Mouse (Mus musculus) neural tube, embryonic 10.5 days (tissue): Measurements from ENCODE around the gene Gm5767.

Experiments used
- DNase-seq: peaks from one replicate; pipeline ENCODE4 v3.0.0-alpha.2; 2017; ENCODE audit warnings: low spot score; ENCODE audit errors: extremely low spot score

Gm5767 gene

DNA sequence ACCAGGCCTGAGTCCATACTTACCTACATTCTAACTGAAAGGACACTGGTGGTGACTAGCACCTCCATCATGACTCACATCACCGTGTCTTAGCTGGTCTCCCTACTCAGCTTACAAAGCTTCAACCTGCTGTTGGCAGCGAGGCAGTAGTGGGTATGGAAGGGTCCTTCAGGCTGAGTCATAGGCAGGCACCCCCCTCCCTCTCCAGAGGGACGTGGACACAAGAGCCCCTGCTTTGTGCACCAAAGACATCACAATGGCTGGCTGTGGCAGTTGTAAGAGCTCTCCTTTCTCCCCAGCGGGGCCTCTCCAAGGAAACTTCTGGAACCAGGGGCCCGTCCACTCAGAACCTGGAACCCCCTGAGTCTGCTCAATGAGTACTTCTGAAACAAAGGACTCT lies at the start of gene Gm5767:
Gene Gm5767 (plus strand): TSS at position 301 of the 400 bp plus-strand sequence.
- no peak for DNase-seq

DNA sequence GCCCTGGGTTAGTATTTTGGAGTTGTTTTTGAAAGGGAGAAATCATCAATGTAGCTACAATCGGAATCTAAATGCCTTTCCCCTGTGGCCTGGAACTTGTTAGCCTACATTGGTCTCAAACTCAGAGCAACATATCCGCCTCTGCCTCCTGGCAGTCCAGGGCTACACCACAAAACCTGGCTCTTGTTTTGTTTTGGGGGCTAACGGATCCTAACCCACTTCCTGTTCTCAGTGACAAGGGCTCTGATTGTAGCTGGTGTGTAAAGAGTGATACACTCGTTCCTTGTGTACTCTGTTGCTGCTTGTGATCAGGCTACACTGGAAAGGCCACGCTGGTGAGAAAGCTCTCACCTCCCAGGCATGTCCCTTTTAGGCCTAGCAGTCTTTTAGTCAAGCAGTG lies 49.1 kb upstream of the Gm5767 start:
- no peak for DNase-seq

DNA sequence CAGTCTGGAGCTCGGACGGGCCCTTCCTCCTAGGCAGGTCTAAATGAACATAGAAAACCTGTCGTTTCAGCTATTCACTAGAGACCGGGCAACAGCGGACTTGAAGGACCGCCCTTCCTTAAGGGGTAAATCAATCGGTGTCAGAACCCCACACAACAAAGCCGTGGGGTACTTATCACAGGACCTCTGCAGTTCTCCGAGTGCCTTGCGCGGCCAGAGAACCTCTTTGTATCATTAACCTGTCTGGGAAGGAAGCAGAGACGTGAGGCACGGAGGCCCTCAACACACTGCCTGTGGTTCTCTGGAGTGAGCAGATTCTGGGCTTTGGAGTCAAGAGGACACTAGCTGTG lies 43.7 kb upstream of the Gm5767 start:
- DNase-seq: no peak

DNA sequence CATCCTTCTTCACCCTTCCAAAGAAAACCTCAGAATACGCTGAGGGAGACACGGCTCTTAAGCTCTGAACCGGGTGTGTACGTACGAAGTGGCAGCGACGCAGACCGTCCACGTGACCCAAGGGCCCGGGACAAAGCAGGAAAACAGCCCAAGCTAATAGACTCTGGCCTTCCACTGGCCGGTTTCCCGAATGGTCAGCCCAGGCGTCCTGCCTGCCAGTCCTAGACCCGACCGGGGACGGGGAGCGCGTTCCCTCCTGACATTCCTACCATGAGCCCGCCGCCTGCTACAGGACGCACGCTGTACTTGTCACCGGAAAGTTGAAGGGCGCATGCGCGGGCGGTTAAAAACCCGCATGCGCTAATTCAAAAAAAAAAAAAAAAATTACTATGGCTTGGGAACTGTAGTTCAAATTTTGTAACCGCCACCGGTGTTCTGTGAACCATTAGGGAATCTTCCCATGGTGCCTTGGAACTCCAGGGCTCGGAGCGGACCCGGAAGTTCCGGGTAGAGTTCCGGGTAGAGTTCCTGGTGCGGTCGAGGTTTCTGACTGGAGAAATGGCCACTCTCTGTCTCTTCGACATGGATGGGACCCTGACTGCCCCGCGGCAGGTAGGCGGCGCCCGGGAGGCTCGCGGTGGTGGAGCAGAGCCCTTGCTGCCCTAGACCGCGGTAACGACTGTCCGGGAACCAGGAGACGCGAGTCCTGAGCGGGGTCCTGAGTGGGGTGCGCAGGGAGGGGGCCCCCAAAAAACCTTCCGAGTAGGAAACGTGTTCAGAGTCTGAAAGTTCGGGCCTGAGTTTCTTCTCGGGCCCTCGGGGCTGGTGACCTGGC lies 43.1 kb upstream of the Gm5767 start, which contains the start of the genes Pmm2 and Tmem186:
Gene Pmm2 (plus strand): TSS at position 458 of the 835 bp plus-strand sequence.
Gene Tmem186 (minus strand): TSS at position 496 of the 835 bp plus-strand sequence.
- peak; percentile 84 for DNase-seq

DNA sequence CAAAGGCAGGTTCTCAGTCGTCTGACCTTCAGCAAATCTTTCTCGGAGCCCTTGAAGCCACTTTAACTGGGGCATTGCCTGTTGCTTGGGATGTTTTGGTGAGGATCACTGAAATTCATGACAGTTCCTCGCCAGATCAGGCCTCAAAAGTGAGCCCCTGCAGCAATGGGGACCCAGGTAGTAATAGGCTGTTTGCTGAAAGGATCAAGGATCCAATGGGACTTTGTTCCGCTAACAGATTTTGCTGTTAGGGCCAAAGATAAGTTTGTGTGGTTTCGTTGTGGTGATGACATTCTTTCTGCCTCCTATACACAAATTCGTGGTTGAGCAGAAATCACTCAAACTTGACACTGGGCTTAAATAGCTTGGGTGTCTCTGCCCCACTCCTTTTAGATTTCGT lies 42.4 kb upstream of the Gm5767 start:
- DNase-seq: no peak

DNA sequence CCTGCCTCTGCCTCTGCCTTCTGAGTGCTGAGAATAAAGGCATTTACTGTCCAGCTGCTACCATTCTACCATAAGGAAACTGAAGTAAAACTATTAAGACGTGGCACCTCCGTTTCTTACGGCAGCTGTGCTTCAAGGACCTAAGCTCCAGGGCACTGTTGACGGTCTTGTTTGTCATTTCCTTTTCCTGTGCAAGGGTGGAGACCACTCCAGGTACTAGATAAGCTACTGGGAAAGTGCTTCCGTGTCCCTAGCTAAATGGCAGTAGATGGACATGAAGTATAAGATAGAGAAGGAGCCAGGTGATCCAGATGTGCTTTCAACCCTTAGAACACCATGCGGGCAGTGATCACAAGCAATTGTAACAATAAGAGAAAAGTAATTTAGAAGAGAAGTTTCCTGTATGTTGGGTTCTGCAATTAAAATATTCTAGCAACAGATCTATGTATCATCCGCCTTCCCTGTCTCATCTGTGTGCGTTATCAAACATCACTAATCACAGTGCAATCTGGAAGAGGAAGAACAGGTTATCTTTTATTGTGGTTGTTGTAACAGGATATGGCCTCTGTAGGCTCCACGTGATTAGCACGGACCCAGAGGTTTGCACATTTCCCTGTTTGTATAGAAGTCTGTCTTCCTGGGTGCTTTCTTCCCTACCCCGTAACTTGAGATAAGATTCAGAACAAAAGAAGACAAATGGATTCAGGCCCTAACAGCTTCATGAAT lies 40.9 kb upstream of the Gm5767 start:
- DNase-seq: no peak

DNA sequence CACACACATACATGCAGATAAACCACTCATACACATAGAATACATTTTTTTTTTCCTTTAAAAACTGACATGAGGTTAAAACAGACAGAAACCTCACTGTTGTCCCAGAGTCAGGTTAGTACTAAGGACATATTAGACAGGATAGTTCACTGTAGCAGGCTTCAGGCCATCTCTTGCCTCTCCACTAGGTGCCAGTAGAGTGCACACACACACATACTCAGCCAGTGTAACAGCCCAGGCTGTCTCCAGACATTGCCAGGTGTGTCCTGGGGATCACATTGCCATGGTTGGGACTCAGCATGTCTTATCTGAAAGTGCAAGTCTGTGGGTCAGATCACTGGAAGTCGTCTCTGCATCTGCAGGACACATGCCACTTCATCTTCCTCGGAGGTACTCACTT lies 36.7 kb upstream of the Gm5767 start:
- no peak for DNase-seq

DNA sequence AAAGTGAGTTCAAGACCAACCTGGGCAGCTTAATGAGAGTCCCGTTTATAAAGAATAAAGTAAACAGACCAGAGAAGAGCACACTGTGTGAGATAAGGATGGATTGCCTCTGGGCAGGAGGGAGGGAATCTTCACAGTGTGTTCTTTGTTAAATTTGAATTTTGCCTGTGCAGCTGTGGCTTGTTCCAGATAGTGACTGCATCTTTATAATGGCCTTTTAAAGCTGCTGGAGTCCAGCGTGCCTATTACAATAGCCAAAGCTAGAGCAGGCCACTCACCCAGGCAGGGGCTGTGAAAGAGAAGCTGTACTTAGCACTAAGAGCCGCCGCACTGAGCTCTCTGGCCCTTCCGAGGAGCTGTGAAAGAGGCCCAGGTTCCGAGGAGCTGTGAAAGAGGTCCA lies 35.0 kb upstream of the Gm5767 start:
- DNase-seq: no peak

DNA sequence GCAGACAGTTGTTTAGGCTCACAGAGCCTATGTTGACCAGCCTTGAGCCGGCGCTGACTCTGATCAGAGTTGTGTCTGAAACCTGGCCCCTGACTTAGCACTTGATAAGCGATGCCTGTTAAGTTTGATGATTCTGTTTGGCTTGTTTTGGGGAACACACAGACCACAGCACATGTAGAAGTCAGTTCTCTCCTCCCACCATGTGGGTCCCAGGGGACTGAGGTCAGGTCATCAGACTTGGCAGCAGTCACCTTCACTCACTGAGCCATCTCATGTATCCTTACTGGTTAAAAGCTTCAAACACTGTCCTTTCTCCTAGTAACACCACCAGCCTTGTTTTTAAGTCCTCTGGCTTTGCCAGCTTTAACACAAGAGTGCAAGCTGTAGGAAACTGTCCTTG lies 30.6 kb upstream of the Gm5767 start:
- DNase-seq: no peak

DNA sequence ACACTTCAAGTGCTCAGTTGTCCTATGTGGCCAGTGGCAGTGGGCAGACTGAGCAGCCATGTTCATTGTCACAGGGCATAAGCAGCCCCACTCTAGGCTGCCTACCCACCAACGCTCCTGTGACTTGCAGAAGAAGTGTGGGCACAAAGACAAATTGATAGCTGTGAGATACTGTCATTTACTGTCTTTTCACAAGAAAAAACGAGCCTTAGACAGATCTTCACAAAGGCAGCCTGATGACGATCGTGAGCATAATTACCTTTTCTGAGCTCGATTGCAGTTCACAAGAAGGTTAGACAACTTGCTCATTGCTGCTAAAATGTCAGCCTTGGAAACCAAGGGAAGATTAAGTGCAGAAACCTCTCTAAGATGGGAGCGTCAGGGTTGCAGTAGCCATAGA lies 25.5 kb upstream of the Gm5767 start:
- no peak for DNase-seq

DNA sequence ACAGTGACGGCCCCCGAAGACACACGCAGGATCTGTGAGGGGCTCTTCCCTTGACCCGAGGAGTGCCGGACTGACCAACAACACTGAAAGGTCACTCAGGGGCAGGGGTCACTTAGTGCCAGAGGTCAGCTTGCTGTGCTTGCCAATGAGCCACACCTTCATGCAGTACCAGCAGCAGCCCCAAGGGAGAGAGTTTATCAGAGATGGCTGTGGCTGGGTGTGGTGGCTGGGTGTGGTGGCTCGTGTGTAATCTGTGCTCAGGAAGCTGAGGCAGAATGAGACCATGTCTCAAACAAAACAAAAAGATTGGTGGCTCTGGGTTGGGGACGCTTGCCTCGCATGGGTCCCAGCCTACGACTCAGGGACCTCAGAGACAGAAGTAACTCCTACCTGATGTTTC lies 25.0 kb upstream of the Gm5767 start:
- DNase-seq: no peak

DNA sequence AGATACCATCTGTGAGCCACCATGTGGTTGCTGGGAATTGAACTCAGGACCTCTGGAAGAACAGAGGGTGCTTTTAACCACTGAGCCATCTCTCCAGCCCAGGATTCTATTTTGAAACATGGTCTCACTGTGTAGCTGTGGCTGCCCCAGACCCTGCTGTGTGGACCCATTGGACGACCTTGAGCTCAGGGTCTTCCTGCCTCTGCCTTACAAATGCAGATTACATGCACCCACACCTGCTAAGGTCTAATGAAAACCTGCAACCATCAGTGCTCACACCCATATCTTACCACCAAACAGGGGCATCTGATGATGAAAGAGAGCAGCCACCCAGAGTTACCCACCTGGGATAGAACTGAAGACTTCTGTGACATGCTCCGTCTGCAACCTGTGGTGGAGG lies 24.3 kb upstream of the Gm5767 start:
- no peak for DNase-seq

DNA sequence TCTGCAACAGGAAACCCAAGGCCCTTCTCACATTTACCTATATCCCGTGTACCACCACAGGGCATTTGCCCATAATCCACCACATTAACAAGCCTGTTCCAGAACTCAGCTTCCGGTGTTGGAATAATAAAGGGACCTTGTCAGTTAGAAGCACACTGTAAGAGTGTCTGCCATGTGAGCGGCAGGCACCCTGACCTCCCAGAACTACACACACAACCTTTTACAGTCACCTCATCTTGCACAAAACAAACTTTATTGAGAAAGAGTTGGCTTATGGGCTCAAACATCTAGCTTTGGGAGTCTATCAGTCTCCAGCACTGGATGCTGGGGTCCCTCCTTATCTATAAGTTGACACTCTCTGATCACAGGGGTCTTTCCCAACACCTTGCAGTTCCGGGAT lies 22.2 kb upstream of the Gm5767 start:
- no peak for DNase-seq

DNA sequence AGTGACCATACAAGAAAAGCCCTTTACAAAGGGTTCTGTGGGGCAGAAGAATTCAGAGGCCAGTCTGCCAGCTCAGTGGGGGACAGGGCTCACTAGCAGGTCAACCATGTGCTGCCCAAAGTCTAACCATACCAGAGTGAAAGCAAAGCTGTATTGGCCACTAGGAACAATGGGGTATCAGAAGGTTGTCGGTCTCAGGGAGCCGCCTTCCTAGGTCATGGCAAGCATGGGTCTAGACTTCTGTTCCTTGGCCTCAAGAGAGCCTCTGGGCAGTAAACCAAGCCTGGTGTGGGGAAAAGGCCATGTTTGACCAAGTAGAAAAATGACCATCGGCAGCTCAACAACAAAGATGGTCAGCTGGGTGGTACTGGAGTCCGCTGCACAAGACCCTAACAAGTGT lies 21.8 kb upstream of the Gm5767 start:
- no peak for DNase-seq

DNA sequence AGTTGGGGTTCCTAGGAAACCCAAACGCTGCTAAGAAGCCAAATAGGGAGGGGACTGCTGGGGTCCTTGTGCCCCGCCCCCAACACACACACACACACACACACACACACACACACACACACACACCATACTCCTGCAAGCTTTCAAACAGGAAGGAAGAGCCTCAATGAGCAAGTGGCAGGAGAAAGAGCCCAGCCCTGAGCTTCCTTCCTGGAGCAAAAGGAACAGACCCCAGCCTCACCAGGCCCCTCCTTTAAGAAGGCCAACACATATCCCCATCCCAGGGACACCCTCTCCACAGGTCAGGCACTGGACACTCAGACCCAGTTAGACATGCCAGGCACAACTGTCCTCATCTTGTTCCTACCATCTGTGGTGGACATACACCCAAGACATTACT lies 17.5 kb upstream of the Gm5767 start:
- no peak for DNase-seq

DNA sequence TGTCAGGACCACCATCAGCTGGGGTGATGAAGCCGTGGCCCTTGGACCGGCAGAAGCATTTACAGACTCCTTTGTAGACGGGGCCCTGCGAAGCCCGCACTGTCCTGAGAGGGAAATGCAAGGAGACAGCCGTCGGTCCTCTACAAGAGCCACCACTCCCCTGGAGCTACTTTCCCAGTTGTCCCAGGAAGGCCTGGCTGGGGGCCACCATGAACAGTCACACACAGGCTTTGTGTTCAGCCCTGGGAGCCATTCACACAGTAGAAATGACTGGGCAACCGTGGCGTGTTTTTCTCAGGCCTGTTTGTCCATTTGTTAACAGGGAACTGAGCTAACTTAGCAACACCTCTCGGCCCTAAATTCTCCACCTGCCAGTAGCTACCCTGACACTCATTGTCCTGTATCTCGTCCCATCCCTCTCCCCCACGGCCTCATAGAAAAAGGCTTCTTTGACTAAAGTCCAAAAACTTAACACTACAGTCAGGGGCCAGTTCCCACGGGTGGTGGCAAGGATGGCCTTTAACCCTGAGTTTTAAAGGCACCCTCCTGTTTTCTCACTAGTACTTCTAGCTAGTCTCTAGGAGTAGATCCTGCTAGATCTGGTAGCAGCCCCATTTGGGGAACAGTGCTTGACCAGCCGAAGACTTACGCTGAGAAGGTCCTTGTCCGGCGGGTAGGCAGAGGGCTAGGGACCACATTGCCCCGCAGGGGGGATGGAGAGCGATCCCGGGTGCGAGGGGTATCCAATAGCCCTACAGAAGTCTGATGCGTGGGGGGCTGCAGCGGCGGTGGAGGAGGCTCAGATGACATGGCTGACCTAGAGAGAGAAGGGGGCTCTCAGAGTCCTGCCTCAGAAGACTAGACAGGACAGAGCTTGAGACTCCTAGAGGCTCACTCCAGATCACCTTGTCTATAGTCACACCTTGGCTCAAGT lies 16.7 kb upstream of the Gm5767 start:
- DNase-seq: no peak

DNA sequence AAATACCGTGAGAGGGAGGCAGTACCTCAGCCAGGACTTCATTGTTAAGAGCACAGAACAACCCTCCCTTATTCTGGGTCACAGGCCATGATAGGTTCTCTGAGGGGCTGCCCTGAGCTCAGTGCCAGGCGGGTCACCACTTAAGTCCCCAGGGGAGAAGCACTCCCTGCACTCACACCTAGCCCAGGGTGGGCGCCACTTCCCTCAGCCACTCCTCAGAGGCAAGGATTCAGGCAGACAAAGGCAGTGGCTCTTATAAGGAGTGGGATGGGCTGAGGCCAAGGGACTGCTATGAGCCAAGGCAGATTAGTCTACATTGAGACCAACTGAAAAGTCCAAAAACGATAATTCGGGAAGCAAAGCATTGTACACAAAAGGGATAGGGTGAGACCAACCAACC lies 15.2 kb upstream of the Gm5767 start:
- no peak for DNase-seq

DNA sequence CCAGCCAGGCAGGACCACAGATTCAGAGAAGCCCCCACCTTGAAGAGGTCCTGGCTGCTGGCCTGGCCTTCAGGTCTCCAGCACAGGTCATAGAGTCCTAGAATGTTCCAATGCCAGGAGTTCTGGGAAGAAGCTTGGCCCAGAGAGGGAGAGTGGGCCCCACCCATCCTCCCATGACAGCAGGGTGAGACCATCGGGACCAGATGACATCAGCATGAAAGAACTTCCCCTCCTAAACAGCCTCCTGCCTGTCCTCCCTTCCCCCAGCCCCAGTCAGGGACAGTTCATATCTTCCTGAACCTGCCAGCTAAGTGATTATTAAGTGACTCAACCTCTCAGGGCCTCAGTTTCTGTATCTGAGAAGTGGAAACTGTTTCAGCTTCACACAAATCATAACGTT lies 14.1 kb upstream of the Gm5767 start:
- DNase-seq: no peak

DNA sequence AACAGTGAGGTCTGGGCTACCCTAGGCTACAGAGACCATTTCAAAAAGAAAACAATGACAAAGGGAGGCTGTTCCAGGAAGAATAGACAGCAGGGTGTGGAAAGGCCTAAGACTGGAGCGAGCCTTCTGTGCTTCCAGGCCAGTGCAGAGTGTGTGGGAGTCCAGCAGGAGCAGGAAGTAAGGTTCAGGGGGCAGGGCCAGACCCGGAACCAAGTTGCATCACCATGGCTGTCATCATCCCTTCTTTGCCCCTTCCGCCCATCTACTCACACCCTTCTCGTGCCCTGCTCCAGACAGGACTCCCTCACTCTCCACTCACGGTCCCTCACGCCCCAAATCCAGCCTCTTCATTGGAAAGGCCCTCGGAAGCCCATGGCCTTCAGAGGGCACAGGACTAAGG lies 13.3 kb upstream of the Gm5767 start:
- no peak for DNase-seq

DNA sequence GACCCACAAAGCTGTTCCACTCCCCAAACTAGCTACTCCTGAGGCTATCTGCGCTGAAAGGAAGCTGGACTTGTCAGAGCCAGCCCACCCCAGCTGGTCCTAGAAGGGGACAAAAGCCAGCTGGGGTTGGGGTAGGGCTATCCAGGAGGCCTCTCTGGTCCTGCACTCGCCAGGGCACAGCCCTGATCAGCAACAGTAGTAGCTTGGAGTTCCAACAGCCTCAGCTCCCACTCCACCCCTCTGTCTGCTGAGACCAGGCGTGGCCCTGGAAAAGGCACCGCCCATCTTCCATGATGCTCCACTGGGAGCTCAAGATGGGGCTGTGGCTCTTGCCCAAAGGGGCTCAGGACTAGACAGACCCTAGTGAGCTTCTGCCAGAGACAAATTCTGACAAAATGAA lies 12.8 kb upstream of the Gm5767 start:
- DNase-seq: no peak

DNA sequence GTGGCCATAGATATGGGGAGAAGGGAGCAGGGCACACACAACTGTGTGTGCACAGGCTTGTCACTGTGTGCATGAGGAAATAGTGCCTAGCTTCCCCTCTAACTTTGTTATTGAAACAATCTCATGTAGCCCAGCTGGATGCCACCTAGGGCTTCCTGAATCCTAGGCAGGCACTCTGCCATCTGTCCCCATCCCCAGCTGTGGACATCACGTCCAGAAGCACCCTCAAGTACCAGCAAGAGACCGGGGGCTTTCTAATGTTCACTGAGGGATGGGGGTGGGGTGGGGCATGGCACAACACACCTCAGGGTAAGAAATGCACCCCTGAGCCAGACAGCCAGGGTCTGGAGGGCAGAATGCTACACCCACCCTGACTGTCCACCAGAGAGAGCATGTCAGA lies 12.2 kb upstream of the Gm5767 start:
- no peak for DNase-seq

DNA sequence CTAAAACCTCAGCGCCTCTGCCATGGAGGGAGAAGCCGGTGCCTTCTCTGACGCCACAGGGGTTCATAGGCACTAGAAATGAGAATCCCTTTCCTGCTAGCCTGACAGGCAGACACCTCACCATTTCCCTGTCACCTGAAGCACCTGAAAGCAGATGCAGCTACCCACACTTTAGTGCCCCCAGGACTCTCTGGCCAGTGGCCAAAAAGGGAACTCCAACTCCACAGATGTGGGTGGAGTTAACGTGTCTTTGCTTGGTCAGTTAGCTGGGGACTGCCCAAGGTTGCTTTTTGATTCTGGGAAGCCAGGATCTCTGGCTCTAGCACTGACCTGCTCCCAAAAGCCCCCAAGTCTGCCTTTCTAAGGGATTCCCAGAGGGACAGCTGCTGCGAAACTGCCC lies 11.1 kb upstream of the Gm5767 start:
- DNase-seq: no peak
